Mouse (Mus musculus) heart, adult 2 months (tissue): Measurements from ENCODE around the gene Dcps.

Experiments used
- CTCF ChIP-seq: fragments of 200-600 bp; IDR thresholded peaks from 2 replicates; pipeline ENCODE4 v1.8.1; 2022; ENCODE audit warnings: antibody characterized with exemption, mild to moderate bottlenecking, moderate library complexity
- EP300 ChIP-seq: fragments of 200-500 bp; IDR thresholded peaks from 2 replicates; pipeline ENCODE4 v1.6.1; 2011; ENCODE audit warnings: low read depth, low read length, control low read depth; ENCODE audit not compliant: insufficient read depth
- POLR2A ChIP-seq: fragments of 200-500 bp; IDR thresholded peaks from 2 replicates; pipeline ENCODE4 v1.6.1; 2011; ENCODE audit warnings: mild to moderate bottlenecking, low read depth, low read length, control low read depth; ENCODE audit not compliant: insufficient read depth

DNA sequence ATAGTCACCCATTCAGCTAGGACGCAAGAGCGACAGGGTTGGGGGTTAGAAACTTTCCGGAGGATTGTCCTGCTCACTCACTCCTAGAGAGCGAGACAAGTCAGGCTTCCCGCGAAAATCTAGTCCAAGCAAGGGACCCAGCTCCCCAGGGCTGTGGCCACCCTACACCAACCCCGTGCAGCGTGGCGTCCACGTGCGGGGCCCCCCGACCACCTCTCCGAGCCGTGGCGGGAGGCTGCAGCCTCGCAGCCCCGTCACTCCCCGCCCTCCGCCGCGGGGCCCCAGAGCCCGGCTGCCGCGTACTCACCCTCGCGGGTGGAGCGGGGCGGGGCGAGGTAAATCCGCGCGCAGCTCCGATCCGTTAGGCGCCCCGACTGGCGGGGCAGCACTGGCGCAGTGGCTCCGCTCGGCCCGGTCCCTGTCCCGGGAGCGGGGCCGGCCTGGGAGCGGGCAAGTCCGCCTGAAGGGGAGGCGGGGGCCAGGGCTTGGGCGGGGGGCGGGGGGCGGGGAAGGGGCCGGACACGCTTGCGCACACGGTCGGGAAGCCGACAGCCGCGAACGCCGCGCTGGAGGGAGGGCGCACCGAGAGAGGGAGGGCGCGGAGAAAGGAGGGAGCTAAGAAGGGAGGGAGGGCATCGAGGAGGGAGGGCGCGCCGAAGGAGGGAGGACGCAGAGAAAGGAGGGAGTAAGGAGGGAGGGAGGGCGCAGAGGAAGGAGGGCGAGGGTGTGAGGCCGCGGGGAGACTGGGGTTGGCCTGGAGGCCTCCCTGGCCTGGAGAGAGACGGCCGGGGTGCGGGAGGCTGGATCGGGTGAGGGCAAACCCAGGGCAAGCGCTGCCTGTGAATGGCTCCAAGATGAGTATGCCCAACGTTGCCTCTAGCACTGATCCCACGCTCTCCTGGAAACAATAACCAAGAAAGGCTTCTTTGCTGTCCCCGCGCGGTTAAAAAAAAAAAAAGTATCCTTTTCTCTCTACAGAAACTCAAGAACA lies 59.2 kb downstream of the Dcps start:
- TF ChIP-seq CTCF (peak; percentile 36), EP300 (peak; percentile 59; the same call in 1 of the 2 replicates), POLR2A (peak; percentile 81)
